Mouse (Mus musculus): ENCODE data around the gene Fam111a. TPM values are rescaled to one million over a fixed set of nuclear protein-coding genes. Genes with fewer than 3 reads are reported as not detected.

Gene Fam111a
- polyA plus RNA-seq, 1 experiment from 2014 or later: 6.2 TPM

DNA sequence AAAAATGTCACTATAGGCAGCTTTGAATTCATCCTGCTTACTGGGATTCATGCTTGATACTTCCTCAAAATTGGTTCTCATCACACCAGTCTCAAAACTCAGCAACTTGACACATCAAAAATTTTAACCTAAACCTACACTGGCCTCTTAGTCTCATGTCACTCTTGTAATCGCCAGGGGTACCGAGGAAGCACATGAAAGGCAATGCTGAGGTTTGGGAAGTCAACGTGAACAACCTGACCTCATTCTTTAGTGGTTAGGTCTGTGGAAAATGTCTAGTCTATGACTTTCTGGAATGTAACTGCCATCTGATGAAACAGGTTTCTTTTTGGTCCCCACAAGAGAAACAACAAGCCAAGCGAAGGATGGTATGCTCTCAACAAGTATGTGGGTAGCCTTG, 89.4 kb downstream of the Fam111a start:
- no peaks in the 10 kb centered on the region for H3K4me1 ChIP-seq (ENCODE audit: control insufficient read depth, insufficient read depth, low read depth, low read length)
- no peak overlapping the region for H3K9ac ChIP-seq (ENCODE audit: low read depth, low read length)
- H3K4me3 ChIP-seq (ENCODE audit: low read length): no peak overlapping the region
- H3K27ac ChIP-seq (ENCODE audit: low read depth, low read length): no peak overlapping the region
- no peaks in the 10 kb centered on the region for H3K36me3 ChIP-seq (ENCODE audit: control insufficient read depth, insufficient read depth, low read length)
- no peak for ATAC-seq
- no peaks in the 10 kb centered on the region for H3K9me3 ChIP-seq (ENCODE audit: control insufficient read depth, low read length)
- H3K4me2 ChIP-seq (ENCODE audit: low read length): no peak overlapping the region
- whole genome bisulfite sequencing: 87% methylated on average over 4 of the region's 4 CpGs
- H3K27me3 ChIP-seq (replicated peaks; ENCODE audit: control insufficient read depth, insufficient read depth, low read length): no peaks in the 10 kb centered on the region

GRCm38 (mm10) chr19:12636863-12637262, 91.3 kb downstream of the Fam111a start:
- Histone ChIP-seq H3K27me3 (replicated peaks; ENCODE audit: control insufficient read depth, insufficient read depth, low read length) (no peaks in the 10 kb centered on the region), H3K9ac (ENCODE audit: low read depth, low read length) (no peak overlapping the region), H3K36me3 (ENCODE audit: control insufficient read depth, insufficient read depth, low read length) (no peaks in the 10 kb centered on the region), H3K4me1 (ENCODE audit: control insufficient read depth, insufficient read depth, low read depth, low read length) (no peaks in the 10 kb centered on the region), H3K4me3 (ENCODE audit: low read length) (no peak overlapping the region), H3K27ac (ENCODE audit: low read depth, low read length) (no peak overlapping the region), H3K9me3 (ENCODE audit: control insufficient read depth, low read length) (no peaks in the 10 kb centered on the region), H3K4me2 (ENCODE audit: low read length) (no peak overlapping the region)
- ATAC-seq: no peak
- 78% methylated on average over 3 of the region's 3 CpGs for WGBS

DNA sequence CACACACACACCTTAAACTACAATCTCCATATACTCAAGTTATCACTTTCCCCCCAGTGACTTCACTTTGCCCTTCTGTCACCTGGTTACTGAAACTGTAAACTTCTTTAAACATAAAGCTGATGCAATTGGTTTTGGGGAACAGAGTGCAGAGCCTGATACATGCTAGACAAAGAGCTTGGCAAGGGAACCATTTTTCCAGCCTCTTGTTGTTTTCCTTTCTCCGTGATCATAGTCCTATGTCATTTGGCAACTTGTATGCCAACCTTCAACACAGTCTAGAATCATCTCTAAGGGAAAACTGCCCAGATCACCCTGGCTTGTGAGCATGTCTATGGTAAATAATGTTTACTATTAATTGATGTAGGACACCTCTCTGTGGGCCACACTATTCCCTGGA, 92.5 kb downstream of the Fam111a start:
- no peak for ATAC-seq
- no peak overlapping the region for H3K4me2 ChIP-seq (ENCODE audit: low read length)
- no peaks in the 10 kb centered on the region for H3K27me3 ChIP-seq (replicated peaks; ENCODE audit: control insufficient read depth, insufficient read depth, low read length)
- H3K4me3 ChIP-seq (ENCODE audit: low read length): no peak overlapping the region
- H3K36me3 ChIP-seq (ENCODE audit: control insufficient read depth, insufficient read depth, low read length): no peaks in the 10 kb centered on the region
- no peaks in the 10 kb centered on the region for H3K9me3 ChIP-seq (ENCODE audit: control insufficient read depth, low read length)
- H3K9ac ChIP-seq (ENCODE audit: low read depth, low read length): no peak overlapping the region
- 81% methylated on average over 1 of the region's 1 CpGs for WGBS
- H3K27ac ChIP-seq (ENCODE audit: low read depth, low read length): no peak overlapping the region
- H3K4me1 ChIP-seq (ENCODE audit: control insufficient read depth, insufficient read depth, low read depth, low read length): no peaks in the 10 kb centered on the region

Other genes starting within 250 kb of the Fam111a start
- not detected in 2 replicates for gene Olfr1436, start 246.6 kb upstream of the Fam111a start, polyA plus RNA-seq (2015; fragmentation: Nextera tagmentation; extraction: Ambion mirVana)
- gene Olfr1437, start 220.6 kb upstream of the Fam111a start, polyA plus RNA-seq (2015; fragmentation: Nextera tagmentation; extraction: Ambion mirVana): not detected in 2 replicates
- not detected in 2 replicates for gene Olfr1438-ps1, start 209.8 kb upstream of the Fam111a start, polyA plus RNA-seq (2015; fragmentation: Nextera tagmentation; extraction: Ambion mirVana)
- not detected in 2 replicates for gene Olfr1440, start 158.5 kb upstream of the Fam111a start, polyA plus RNA-seq (2015; fragmentation: Nextera tagmentation; extraction: Ambion mirVana)
- gene Olfr1441, start 128.3 kb upstream of the Fam111a start, polyA plus RNA-seq (2015; fragmentation: Nextera tagmentation; extraction: Ambion mirVana): not detected in 2 replicates
- not detected in 2 replicates for gene Pfpl, start 117.8 kb upstream of the Fam111a start, polyA plus RNA-seq (2015; fragmentation: Nextera tagmentation; extraction: Ambion mirVana)
- gene Mpeg1, start 85.0 kb upstream of the Fam111a start, polyA plus RNA-seq (2015; fragmentation: Nextera tagmentation; extraction: Ambion mirVana): 0.66 and 0.77 TPM in 2 replicates
- 32.7 and 39.2 TPM in 2 replicates for gene Dtx4, start 44.3 kb upstream of the Fam111a start, polyA plus RNA-seq (2015; fragmentation: Nextera tagmentation; extraction: Ambion mirVana)
- gene Gm4952, start 54.2 kb downstream of the Fam111a start, polyA plus RNA-seq (2015; fragmentation: Nextera tagmentation; extraction: Ambion mirVana): 0.11 and 0.20 TPM in 2 replicates
- not detected in 2 replicates for gene Glyat, start 87.6 kb downstream of the Fam111a start, polyA plus RNA-seq (2015; fragmentation: Nextera tagmentation; extraction: Ambion mirVana)
- gene Olfr1442, start 124.7 kb downstream of the Fam111a start, polyA plus RNA-seq (2015; fragmentation: Nextera tagmentation; extraction: Ambion mirVana): not detected in 2 replicates
- not detected in 2 replicates for gene Olfr1443, start 132.4 kb downstream of the Fam111a start, polyA plus RNA-seq (2015; fragmentation: Nextera tagmentation; extraction: Ambion mirVana)
- not detected in 2 replicates for gene Keg1, start 150.0 kb downstream of the Fam111a start, polyA plus RNA-seq (2015; fragmentation: Nextera tagmentation; extraction: Ambion mirVana)
- gene Cntf, start 219.9 kb downstream of the Fam111a start, polyA plus RNA-seq (2015; fragmentation: Nextera tagmentation; extraction: Ambion mirVana): 0.97 and 1.3 TPM in 2 replicates